Mouse (Mus musculus) small intestine, adult 2 months (tissue): ENCODE measurements at regions not wholly inside any gene's neighbourhood (a gene's known extent, or its start where the extent isn't known, plus 50 kb on each side); places are given as distances from the start of the nearest gene placed in this dataset.

ENCODE experiments used
- H3K27ac ChIP-seq: fragments of 200-500 bp; 2 replicates; pipeline ENCODE4 v1.5.1; 2012; ENCODE audit warnings: low read depth, low read length, control low read depth, inconsistent platforms; ENCODE audit not compliant: insufficient read depth
- H3K27me3 ChIP-seq: fragments of 200-500 bp; 2 replicates; pipeline ENCODE4 v1.6.1; 2012; ENCODE audit warnings: mild to moderate bottlenecking, moderate library complexity, low read length, inconsistent platforms; ENCODE audit not compliant: control insufficient read depth, insufficient read depth
- H3K36me3 ChIP-seq: fragments of 200-500 bp; 2 replicates; pipeline ENCODE4 v1.6.1; 2012; ENCODE audit warnings: mild to moderate bottlenecking, low read length, control low read depth, inconsistent platforms; ENCODE audit not compliant: control insufficient read depth, insufficient read depth
- H3K4me1 ChIP-seq: fragments of 200-500 bp; 2 replicates; pipeline ENCODE4 v1.6.1; 2012; ENCODE audit warnings: low read length, inconsistent platforms, mixed read lengths; ENCODE audit not compliant: control insufficient read depth, insufficient read depth, insufficient read length
- H3K4me3 ChIP-seq: fragments of 200-500 bp; 2 replicates; pipeline ENCODE4 v1.5.1; 2012; ENCODE audit warnings: low read depth, mild to moderate bottlenecking, control low read depth, inconsistent platforms, low read length, moderate library complexity
- CTCF ChIP-seq: fragments of 200-500 bp; IDR thresholded peaks from 2 replicates; pipeline ENCODE4 v1.5.1; 2012; ENCODE audit warnings: low read depth, mild to moderate bottlenecking, control low read depth, inconsistent platforms, low read length, moderate library complexity, mixed read lengths; ENCODE audit not compliant: insufficient replicate concordance, insufficient read length; ENCODE audit errors: extremely low read depth
- POLR2A ChIP-seq: fragments of 200-500 bp; IDR thresholded peaks from 2 replicates; pipeline ENCODE4 v1.6.1; 2012; ENCODE audit warnings: low read depth, mild to moderate bottlenecking, control low read depth, inconsistent platforms, low read length, moderate library complexity
- WGBS: fragments of 180-500 bp; shearing (Covaris S2); methylation state at CpG from one replicate; pipeline ENCODE4 v1.1.7; 2018; 5-methylcytosine and 5-hydroxymethylcytosine counted together

- 19% methylated on average over 2 of the region's 2 CpGs for WGBS
Measured at GRCm38 (mm10) chrX:96019556-96019955, 62.8 kb upstream of the Las1l start.

GRCm38 (mm10) chrX:96020407-96020806 is 63.6 kb upstream of the Las1l start:
- Histone ChIP-seq H3K27ac (no peak overlapping the region), H3K36me3 (no peaks in the 10 kb centered on the region), H3K4me3 (no peak overlapping the region), H3K4me1 (no peaks in the 10 kb centered on the region), H3K27me3 (no peaks in the 10 kb centered on the region)
- TF ChIP-seq POLR2A (no peak), CTCF (no peak)
- 63% methylated on average over 3 of the region's 3 CpGs for WGBS

More at GRCm38 (mm10) chrX:96019556-96019955, 62.8 kb upstream of the Las1l start:
- H3K36me3 ChIP-seq: no peaks in the 10 kb centered on the region
- no peak overlapping the region for H3K27ac ChIP-seq
- no peak overlapping the region for H3K4me3 ChIP-seq
- no peaks in the 10 kb centered on the region for H3K4me1 ChIP-seq
- peak; percentile 34; the same call in 1 of the 2 replicates for TF ChIP-seq CTCF
- no peak for TF ChIP-seq POLR2A
- no peaks in the 10 kb centered on the region for H3K27me3 ChIP-seq

DNA sequence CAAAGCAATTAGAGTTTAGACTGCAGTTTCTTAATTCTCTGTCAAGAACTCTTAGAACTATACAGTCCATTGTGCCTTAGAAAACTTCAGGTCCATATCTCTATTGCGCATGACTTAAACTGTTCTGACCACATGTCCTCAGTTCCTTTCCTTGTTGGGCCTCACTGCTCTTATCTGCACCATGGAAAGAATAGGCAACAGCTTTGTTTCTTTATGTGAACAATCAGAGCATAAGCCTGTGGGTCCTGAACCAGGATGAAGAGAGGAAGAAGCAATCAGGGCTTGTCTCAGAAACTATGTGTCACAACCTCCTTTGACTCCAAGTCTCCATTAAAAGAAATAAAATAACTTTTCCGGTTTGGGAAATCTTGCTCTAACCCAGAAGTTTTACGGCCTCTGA is 68.6 kb upstream of the Las1l start:
- no peaks in the 10 kb centered on the region for H3K36me3 ChIP-seq
- no peak overlapping the region for H3K4me3 ChIP-seq
- 0 out of 2 replicates have a peak overlapping the region, but pooled peaks have one; percentile 34 for H3K27ac ChIP-seq
- no peaks in the 10 kb centered on the region for H3K4me1 ChIP-seq
- WGBS: 76% methylated on average over 3 of the region's 3 CpGs
- no peaks in the 10 kb centered on the region for H3K27me3 ChIP-seq
- TF ChIP-seq CTCF (no peak), POLR2A (no peak)

DNA sequence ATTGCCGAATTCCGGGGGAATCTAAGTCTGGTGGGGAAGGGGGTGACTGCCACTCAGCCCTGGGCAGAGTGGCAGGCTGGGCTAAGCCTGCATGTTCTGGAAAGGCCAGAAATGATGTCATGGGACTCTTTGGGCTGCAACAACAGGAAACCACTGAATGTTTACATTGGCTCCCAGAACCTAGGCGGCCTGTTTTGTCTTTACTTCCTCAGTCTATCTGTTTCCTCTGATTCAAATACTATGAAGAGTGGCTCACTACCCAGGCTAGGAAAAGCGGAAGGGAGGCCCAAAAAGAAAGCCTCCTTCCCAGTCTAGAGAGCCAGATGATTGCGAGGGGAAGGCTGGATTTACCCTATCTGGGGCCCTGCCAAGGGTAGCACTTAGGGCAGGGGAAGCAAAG is 69.1 kb upstream of the Las1l start:
- WGBS: 54% methylated on average over 5 of the region's 5 CpGs
- H3K4me1 ChIP-seq: no peaks in the 10 kb centered on the region

GRCm38 (mm10) chrX:96031591-96031990 is 64.3 kb upstream of the Msn start:
- WGBS: 73% methylated on average over 5 of the region's 5 CpGs
- Histone ChIP-seq H3K4me3 (no peak overlapping the region), H3K27ac (no peak overlapping the region), H3K4me1 (no peaks in the 10 kb centered on the region), H3K27me3 (no peaks in the 10 kb centered on the region), H3K36me3 (no peaks in the 10 kb centered on the region)
- TF ChIP-seq POLR2A (no peak), CTCF (no peak)

More for the DNA sequence above, 69.1 kb upstream of the Las1l start:
- Histone ChIP-seq H3K27me3 (no peaks in the 10 kb centered on the region), H3K27ac (0 out of 2 replicates have a peak overlapping the region, but pooled peaks have one; percentile 34), H3K4me3 (no peak overlapping the region), H3K36me3 (no peaks in the 10 kb centered on the region)
- no peak for TF ChIP-seq POLR2A
- no peak for TF ChIP-seq CTCF

GRCm38 (mm10) chrX:96035307-96035706 is 60.5 kb upstream of the Msn start:
- TF ChIP-seq CTCF: no peak
- TF ChIP-seq POLR2A: no peak
- no peak overlapping the region for H3K27ac ChIP-seq
- no peak overlapping the region for H3K4me3 ChIP-seq
- H3K36me3 ChIP-seq: no peaks in the 10 kb centered on the region
- no peaks in the 10 kb centered on the region for H3K27me3 ChIP-seq
- no peaks in the 10 kb centered on the region for H3K4me1 ChIP-seq

- Histone ChIP-seq H3K4me3 (no peak overlapping the region), H3K36me3 (no peaks in the 10 kb centered on the region), H3K27me3 (no peaks in the 10 kb centered on the region), H3K27ac (no peak overlapping the region), H3K4me1 (no peaks in the 10 kb centered on the region)
- TF ChIP-seq POLR2A (no peak), CTCF (no peak)
- 53% methylated on average over 3 of the region's 3 CpGs for WGBS
Measured at GRCm38 (mm10) chrX:96042193-96042592, 53.6 kb upstream of the Msn start.
